Mouse (Mus musculus) megakaryocyte, embryonic 14.5 days (primary cell): Measurements from ENCODE around the gene Dus4l.

ENCODE experiments used
- FLI1 ChIP-seq: IDR thresholded peaks from 2 replicates; pipeline ENCODE4 v1.6.1; 2012; ENCODE audit warnings: low read length, inconsistent platforms, mixed read lengths
- GATA1 ChIP-seq: IDR thresholded peaks from 3 replicates; pipeline ENCODE4 v1.6.1; 2012; ENCODE audit warnings: mixed read lengths, low read length, inconsistent platforms, borderline replicate concordance

- TF ChIP-seq GATA1: no peak
- TF ChIP-seq FLI1: no peak
Measured at GRCm38 (mm10) chr12:31665999-31666398, 11.4 kb upstream of the Dus4l start.
